12 mouse cellular contexts compared by ENCODE assay signal in genomic region chr17:71019860-71020259, GRCm38 (mm10). TPM values are rescaled to one million over a fixed set of nuclear protein-coding genes. Genes with fewer than 3 reads are reported as not detected.
DNase-seq lines count a peak whose midpoint lies in the region; ATAC-seq and TF ChIP-seq lines count a peak whose summit lies in the region.
"Had no signal": no experiment of that assay in that cellular context is flagged by ENCODE, and none has a peak within 500 bp of the region (broad histone marks: within the 10 kb centered on the region; RNA-seq: fewer than 3 reads in every experiment).

No protein-coding gene starts in this region.

- peak overlapping the region; percentile 90 for H3K9ac ChIP-seq in heart, embryonic 11.5 days (ENCODE audit: low read depth, low read length)
- H3K9ac ChIP-seq in lung, postnatal 0 days (replicated peaks; ENCODE audit: low read depth), result no peak overlapping the region
- H3K9ac ChIP-seq in heart, postnatal 0 days (replicated peaks; ENCODE audit: low read depth, low read length), result peak overlapping the region; percentile 79
- H3K9ac ChIP-seq: hindbrain, embryonic 15.5 days had no signal

- no peak for DNase-seq in heart, postnatal 25 days (ENCODE audit: low spot score)
- DNase-seq in lung, postnatal 0 days (ENCODE audit: low spot score), result peak; percentile 14
- DNase-seq in lung, adult 2 months, result no peak
- peak; percentile 38 for DNase-seq in heart, postnatal 0 days (ENCODE audit: low spot score)
- no peak for DNase-seq in neural tube, embryonic 10.5 days (ENCODE audit: extremely low spot score, low spot score)
- DNase-seq: gastrocnemius, postnatal 10 days; right cerebral cortex, postnatal 14 days; thymus, adult 18-20 months had no signal

- H3K27ac ChIP-seq in heart, embryonic 11.5 days (ENCODE audit: low read depth, low read length), result peak overlapping the region; percentile 99
- H3K27ac ChIP-seq in lung, postnatal 0 days (ENCODE audit: low read length), result peak overlapping the region; percentile 32; the same call in 1 of the 2 replicates
- H3K27ac ChIP-seq in heart, postnatal 0 days (ENCODE audit: low read depth), result peak overlapping the region; percentile 99
- peak overlapping the region; percentile 21; the same call in 1 of the 2 replicates for H3K27ac ChIP-seq in small intestine, adult 2 months (ENCODE audit: insufficient read depth, low read depth, low read length)
- H3K27ac ChIP-seq: hindbrain, embryonic 15.5 days had no signal

- peaks cover 17% of the 10 kb centered on the region for H3K4me1 ChIP-seq in heart, embryonic 11.5 days (ENCODE audit: control insufficient read depth, insufficient read depth, low read length)
- peaks cover 9% of the 10 kb centered on the region; the same call in 1 of the 2 replicates for H3K4me1 ChIP-seq in lung, postnatal 0 days (ENCODE audit: insufficient read depth, low read depth, low read length)
- no peaks in the 10 kb centered on the region for H3K4me1 ChIP-seq in lung, adult 2 months (ENCODE audit: control insufficient read depth, insufficient read depth, low read length)
- H3K4me1 ChIP-seq in heart, postnatal 0 days (ENCODE audit: control insufficient read depth, insufficient read depth), result peaks cover 18% of the 10 kb centered on the region
- no peaks in the 10 kb centered on the region for H3K4me1 ChIP-seq in small intestine, adult 2 months (ENCODE audit: control insufficient read depth, insufficient read depth, insufficient read length, low read length)

- WGBS in heart, embryonic 11.5 days (ENCODE audit: insufficient replicate concordance), result 42% methylated on average over 9 of the region's 9 CpGs
- 59% methylated on average over 9 of the region's 9 CpGs for WGBS in lung, postnatal 0 days
- 65% methylated on average over 9 of the region's 9 CpGs for WGBS in lung, adult 2 months
- WGBS in heart, postnatal 0 days, result 29% methylated on average over 9 of the region's 9 CpGs
- WGBS in small intestine, adult 2 months, result 77% methylated on average over 9 of the region's 9 CpGs

- no peak for TF ChIP-seq EP300 in lung, postnatal 0 days (IDR thresholded peaks at IDR 0.05)
- no peak for TF ChIP-seq EP300 in heart, postnatal 0 days (IDR thresholded peaks at IDR 0.05; ENCODE audit: low read depth)

- no peaks in the 10 kb centered on the region for H3K9me3 ChIP-seq in heart, embryonic 11.5 days (replicated peaks; ENCODE audit: control insufficient read depth, low read length)
- H3K9me3 ChIP-seq in lung, postnatal 0 days (ENCODE audit: low read length), result no peaks in the 10 kb centered on the region
- no peaks in the 10 kb centered on the region for H3K9me3 ChIP-seq in heart, postnatal 0 days (replicated peaks; ENCODE audit: control insufficient read depth, low read length)
- H3K9me3 ChIP-seq: hindbrain, embryonic 15.5 days had no signal

- H3K4me3 ChIP-seq in heart, embryonic 11.5 days (ENCODE audit: low read depth, low read length), result peak overlapping the region; percentile 52
- no peak overlapping the region for H3K4me3 ChIP-seq in lung, postnatal 0 days (ENCODE audit: low read depth, low read length)
- no peak overlapping the region for H3K4me3 ChIP-seq in lung, adult 2 months (replicated peaks; ENCODE audit: extremely low read depth, low read depth, low read length)
- peak overlapping the region; percentile 58 for H3K4me3 ChIP-seq in heart, postnatal 0 days (ENCODE audit: low read depth, low read length)
- H3K4me3 ChIP-seq in small intestine, adult 2 months (ENCODE audit: low read depth, low read length), result peak overlapping the region; percentile 12; the same call in 1 of the 2 replicates
- H3K4me3 ChIP-seq: hindbrain, embryonic 15.5 days had no signal

- TF ChIP-seq POLR2A in lung, adult 2 months (IDR thresholded peaks at IDR 0.05; ENCODE audit: borderline replicate concordance, extremely low read depth, low read depth, low read length), result no peak
- no peak for TF ChIP-seq POLR2A in small intestine, adult 2 months (IDR thresholded peaks at IDR 0.05; ENCODE audit: low read depth, low read length)

- H3K36me3 ChIP-seq in heart, embryonic 11.5 days (ENCODE audit: control insufficient read depth, insufficient read depth, low read length), result 0 out of 2 replicates have a peak, but pooled peaks cover 2% of the 10 kb centered on the region
- H3K36me3 ChIP-seq in lung, postnatal 0 days (ENCODE audit: insufficient read depth, low read length), result no peaks in the 10 kb centered on the region
- H3K36me3 ChIP-seq in heart, postnatal 0 days (replicated peaks; ENCODE audit: control insufficient read depth, insufficient read depth, low read length), result peaks cover 7% of the 10 kb centered on the region
- H3K36me3 ChIP-seq in small intestine, adult 2 months (ENCODE audit: control insufficient read depth, insufficient read depth, low read length), result no peaks in the 10 kb centered on the region
- H3K36me3 ChIP-seq: hindbrain, embryonic 15.5 days had no signal

- peak overlapping the region; percentile 47 for H3K4me2 ChIP-seq in heart, embryonic 11.5 days
- H3K4me2 ChIP-seq in lung, postnatal 0 days (replicated peaks; ENCODE audit: low read depth, low read length), result 0 out of 2 replicates have a peak overlapping the region, but pooled peaks have one; percentile 5
- H3K4me2 ChIP-seq in heart, postnatal 0 days (ENCODE audit: low read depth, low read length), result peak overlapping the region; percentile 74
- H3K4me2 ChIP-seq: hindbrain, embryonic 15.5 days had no signal

- intact Hi-C loops in heart, postnatal 25 days (cut with DNase I), result no loop called here

- TF ChIP-seq CTCF in lung, postnatal 0 days (IDR thresholded peaks at IDR 0.05), result no peak
- no peak for TF ChIP-seq CTCF in lung, adult 2 months (IDR thresholded peaks at IDR 0.05; ENCODE audit: insufficient read depth, low read length)
- no peak for TF ChIP-seq CTCF in heart, postnatal 0 days (IDR thresholded peaks at IDR 0.05; ENCODE audit: low read depth)
- no peak for TF ChIP-seq CTCF in small intestine, adult 2 months (IDR thresholded peaks at IDR 0.05; ENCODE audit: extremely low read depth, insufficient read length, insufficient replicate concordance, low read depth, low read length)

- H3K27me3 ChIP-seq in heart, embryonic 11.5 days (ENCODE audit: control insufficient read depth, insufficient read depth, low read length), result no peaks in the 10 kb centered on the region
- no peaks in the 10 kb centered on the region for H3K27me3 ChIP-seq in lung, postnatal 0 days (replicated peaks; ENCODE audit: insufficient read depth, low read length)
- no peaks in the 10 kb centered on the region for H3K27me3 ChIP-seq in heart, postnatal 0 days (ENCODE audit: control insufficient read depth, insufficient read depth, low read length)
- no peaks in the 10 kb centered on the region for H3K27me3 ChIP-seq in small intestine, adult 2 months (ENCODE audit: control insufficient read depth, insufficient read depth, low read length)
- H3K27me3 ChIP-seq: hindbrain, embryonic 15.5 days had no signal

- ATAC-seq in heart, embryonic 11.5 days (replicated peaks; ENCODE audit: insufficient number of reproducible peaks, low FRiP score, low TSS enrichment), result no peak
- no peak for ATAC-seq in lung, postnatal 0 days
- peak; percentile 51 for ATAC-seq in heart, postnatal 0 days (ENCODE audit: insufficient read depth, low read depth)
- no peak for ATAC-seq in frontal cortex, adult (ENCODE audit: low TSS enrichment)

RNA-seq across cellular contexts. Expression of gene Myl12a, which starts 17.2 kb away (rescaled TPM):
- polyA plus RNA-seq in heart, embryonic 11.5 days (2014; fragmentation: Nextera tagmentation; extraction: Ambion mirVana), result 878 and 906 TPM in 2 replicates
- total RNA-seq in heart, postnatal 25 days (2021), result 100 to 1,000 TPM; 944 to 988 TPM
- polyA plus RNA-seq in lung, postnatal 0 days (2015; fragmentation: Nextera tagmentation; extraction: Ambion mirVana), result 1,283 and 1,300 TPM in 2 replicates
- 219 and 296 TPM in 2 replicates for polyA plus RNA-seq in lung, adult 2 months (2012; rRNA removed)
- 429 and 487 TPM in 2 replicates for total RNA-seq in heart, postnatal 0 days (2014; rRNA removed; ENCODE audit: low replicate concordance)
- polyA plus RNA-seq in heart, postnatal 0 days (2015; fragmentation: Nextera tagmentation; extraction: Ambion mirVana), result 773 and 817 TPM in 2 replicates
- 28.8 and 52.7 TPM in 2 replicates for polyA plus RNA-seq in small intestine, adult 2 months (2012; rRNA removed)

RNA-seq across cellular contexts. Expression of gene Myom1, which starts 17.4 kb away (rescaled TPM):
- polyA plus RNA-seq in heart, embryonic 11.5 days (2014; fragmentation: Nextera tagmentation; extraction: Ambion mirVana), result 208 and 237 TPM in 2 replicates
- total RNA-seq in heart, postnatal 25 days (2021), result 1,000 to 10,000 TPM; 1,192 to 1,218 TPM
- polyA plus RNA-seq in lung, postnatal 0 days (2015; fragmentation: Nextera tagmentation; extraction: Ambion mirVana), result 9.2 and 12.7 TPM in 2 replicates
- polyA plus RNA-seq in lung, adult 2 months (2012; rRNA removed), result 6.3 and 18.6 TPM in 2 replicates
- total RNA-seq in heart, postnatal 0 days (2014; rRNA removed; ENCODE audit: low replicate concordance), result 392 and 459 TPM in 2 replicates
- 214 and 238 TPM in 2 replicates for polyA plus RNA-seq in heart, postnatal 0 days (2015; fragmentation: Nextera tagmentation; extraction: Ambion mirVana)
- polyA plus RNA-seq in small intestine, adult 2 months (2012; rRNA removed), result 2.8 and 3.1 TPM in 2 replicates

Comparison
In these comparisons a context has a peak if more than half of its experiments do, and no peak if none do; other contexts are left out.
1. DNase-seq: peak in lung, postnatal 0 days (single experiment) and heart, postnatal 0 days (single experiment); none in heart, postnatal 25 days (single experiment), lung, adult 2 months (single experiment) and neural tube, embryonic 10.5 days (single experiment).
2. H3K27ac ChIP-seq: peak in every context shown above with its lines; median percentile 99 in heart, embryonic 11.5 days; 99 in heart, postnatal 0 days; 32 in lung, postnatal 0 days; 21 in small intestine, adult 2 months.
3. H3K4me2 ChIP-seq: peak in every context shown above with its lines; median percentile 74 in heart, postnatal 0 days; 47 in heart, embryonic 11.5 days; 5 in lung, postnatal 0 days.
4. H3K4me3 ChIP-seq: peak in heart, embryonic 11.5 days (single experiment), heart, postnatal 0 days (single experiment) and small intestine, adult 2 months (single experiment); none in lung, postnatal 0 days (single experiment) and lung, adult 2 months (single experiment).
5. RNA of gene Myom1, which starts 17.4 kb away (polyA plus RNA-seq): 214 to 238 TPM in heart, postnatal 0 days and 208 to 237 TPM in heart, embryonic 11.5 days; 6.3 to 18.6 TPM in lung, adult 2 months, 9.2 to 12.7 TPM in lung, postnatal 0 days and 2.8 to 3.1 TPM in small intestine, adult 2 months; every median in the first group is over 10 times any median in the second.